Mouse (Mus musculus) thymus, postnatal 25 days (tissue): ENCODE data around the gene Ipo9.

Experiments used
- DNase-seq: peaks from one replicate; pipeline ENCODE4 v3.0.0; 2022

The Ipo9 gene

DNA sequence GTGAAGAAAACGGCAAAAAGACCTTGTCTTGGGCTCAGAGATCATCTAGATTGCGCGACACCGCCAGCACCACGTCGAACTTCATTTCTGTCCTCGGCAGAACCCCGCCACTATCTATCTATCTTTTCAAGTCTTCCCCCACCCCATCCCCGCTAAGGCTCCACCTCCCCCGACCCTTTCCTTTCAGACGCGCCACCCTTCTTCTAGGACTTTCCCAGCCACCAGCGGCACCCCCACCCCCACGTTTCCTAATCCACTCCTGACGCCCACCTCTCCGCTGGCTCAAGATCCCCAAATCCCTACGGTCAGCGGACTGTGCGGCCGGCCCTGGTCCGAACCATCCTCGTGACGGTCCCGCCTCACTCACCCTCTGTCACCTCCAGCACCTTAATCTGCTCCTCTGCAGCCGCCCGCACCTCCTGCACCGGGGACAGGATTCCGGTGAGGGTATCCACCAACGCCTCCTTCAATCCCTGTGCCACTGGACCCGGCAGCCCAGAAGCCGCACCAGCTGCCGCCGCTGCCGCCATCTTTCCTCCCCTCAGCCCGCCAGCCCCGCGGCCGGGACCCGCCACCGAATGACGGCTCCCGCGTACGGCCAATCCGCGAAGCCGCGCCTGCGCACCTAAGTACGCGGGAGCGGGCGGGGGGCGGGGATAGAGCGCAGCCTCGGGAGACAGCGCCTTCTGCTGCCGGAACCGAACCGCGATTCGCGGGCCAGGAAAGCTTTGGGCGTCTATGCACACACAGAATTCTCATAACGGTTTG, at the start of gene Ipo9:
Gene Ipo9 (minus strand): TSS at position 599 of the 768 bp plus-strand sequence.
- peak; percentile 90 for DNase-seq

GRCm38 (mm10) chr1:135475571-135475895, 45.2 kb upstream of the Ipo9 start:
- DNase-seq, result no peak

GRCm38 (mm10) chr1:135474861-135475570, 44.7 kb upstream of the Ipo9 start:
- no peak for DNase-seq

GRCm38 (mm10) chr1:135472536-135472935, 42.2 kb upstream of the Ipo9 start:
- no peak for DNase-seq

- DNase-seq, result no peak
Observed at GRCm38 (mm10) chr1:135471742-135472141, 41.4 kb upstream of the Ipo9 start.

- DNase-seq, result no peak
Observed at GRCm38 (mm10) chr1:135470546-135470945, 40.2 kb upstream of the Ipo9 start.

- no peak for DNase-seq
Observed at GRCm38 (mm10) chr1:135467462-135467861, 37.2 kb upstream of the Ipo9 start.

DNA sequence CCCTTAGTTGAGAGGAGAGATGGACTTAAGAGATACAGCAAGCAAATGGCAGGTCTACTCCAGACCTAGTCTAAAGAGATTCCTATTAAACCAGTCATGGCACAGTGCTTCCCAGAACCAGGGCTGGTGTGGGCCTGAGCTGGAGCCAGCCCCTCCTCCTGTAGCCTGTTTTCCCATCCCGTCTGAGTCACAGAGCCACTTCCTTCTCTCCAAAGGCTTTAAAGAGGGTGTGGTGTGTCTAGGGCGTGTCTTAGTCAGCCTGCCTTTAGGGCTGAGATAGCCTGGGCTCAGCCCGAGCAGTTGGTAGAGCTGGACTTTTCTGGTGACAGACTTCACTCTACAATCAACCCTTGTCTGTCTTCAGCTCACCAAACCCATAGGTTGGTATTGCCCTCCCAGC, 36.6 kb upstream of the Ipo9 start:
- no peak for DNase-seq

DNA sequence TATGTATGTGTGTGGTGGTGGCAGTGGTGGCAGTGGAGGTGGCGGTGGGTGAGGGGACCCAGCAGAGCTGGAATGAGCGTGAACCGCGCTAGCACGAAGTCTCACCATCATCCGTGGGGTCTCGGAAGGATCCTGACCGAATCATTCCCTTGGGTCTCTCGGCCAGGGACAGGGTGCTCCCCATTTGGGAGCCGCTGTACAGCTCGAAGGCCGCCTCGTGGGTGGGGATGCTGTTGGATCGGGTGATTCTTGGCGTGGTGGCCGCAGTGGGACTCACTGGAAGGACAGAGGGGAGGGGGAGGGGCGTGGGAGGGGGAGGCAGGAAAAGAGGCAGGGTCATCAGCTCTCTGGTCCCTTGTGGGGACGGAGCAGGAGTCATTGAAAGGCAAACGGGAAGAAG, 35.4 kb upstream of the Ipo9 start:
- no peak for DNase-seq

GRCm38 (mm10) chr1:135462736-135463135, 32.4 kb upstream of the Ipo9 start:
- no peak for DNase-seq

DNA sequence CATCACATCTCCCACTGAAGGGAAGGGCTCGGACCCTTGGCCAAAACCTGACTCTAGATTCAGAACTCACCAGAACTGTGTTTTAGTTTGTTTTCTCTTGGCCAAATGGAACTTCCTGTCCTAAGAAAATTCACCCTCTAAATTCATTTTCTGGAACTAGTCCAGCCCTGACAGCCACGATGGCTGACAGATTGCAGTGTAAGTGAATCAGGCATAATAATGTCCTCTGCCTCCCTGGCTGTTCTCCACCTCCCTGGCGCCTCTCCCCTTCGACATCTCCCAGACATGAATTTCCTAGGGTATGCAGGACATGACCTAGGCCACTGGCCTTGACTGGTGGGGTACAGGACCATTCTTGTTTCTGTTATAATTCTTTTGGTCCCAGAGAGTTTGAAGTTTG, 32.0 kb upstream of the Ipo9 start:
- no peak for DNase-seq

DNA sequence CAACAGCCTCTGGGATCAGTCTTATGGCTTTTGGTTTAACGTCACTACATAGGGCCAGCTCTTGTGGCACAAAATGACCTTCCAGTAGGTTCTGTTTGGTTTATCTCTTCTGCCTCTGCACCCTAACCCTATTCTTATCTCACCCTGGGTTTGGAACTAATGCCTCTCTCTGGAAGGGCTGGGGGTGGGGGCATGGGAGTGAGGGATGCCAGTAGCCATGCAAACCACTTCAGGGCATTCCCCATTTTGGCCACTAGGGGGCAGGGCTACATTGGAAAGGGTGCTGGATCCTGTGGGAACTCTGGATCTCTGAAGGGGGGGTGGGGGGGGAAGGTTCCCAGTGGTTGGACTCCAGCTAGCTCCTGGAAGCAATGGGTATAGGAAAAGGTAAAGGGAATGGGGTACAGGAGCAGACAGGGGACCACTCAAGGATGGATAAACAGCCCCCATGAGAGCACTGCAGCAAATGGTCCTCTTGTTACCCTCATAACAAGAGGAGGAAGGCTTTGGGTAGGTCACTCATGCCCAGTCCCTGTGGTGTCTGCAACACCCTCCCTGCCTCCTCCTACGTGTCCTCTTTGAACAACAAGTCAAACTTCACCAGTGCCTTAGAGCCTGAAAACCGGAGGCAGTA, 30.9 kb upstream of the Ipo9 start:
- peak; percentile 23 for DNase-seq

GRCm38 (mm10) chr1:135460521-135460920, 30.2 kb upstream of the Ipo9 start:
- no peak for DNase-seq

DNA sequence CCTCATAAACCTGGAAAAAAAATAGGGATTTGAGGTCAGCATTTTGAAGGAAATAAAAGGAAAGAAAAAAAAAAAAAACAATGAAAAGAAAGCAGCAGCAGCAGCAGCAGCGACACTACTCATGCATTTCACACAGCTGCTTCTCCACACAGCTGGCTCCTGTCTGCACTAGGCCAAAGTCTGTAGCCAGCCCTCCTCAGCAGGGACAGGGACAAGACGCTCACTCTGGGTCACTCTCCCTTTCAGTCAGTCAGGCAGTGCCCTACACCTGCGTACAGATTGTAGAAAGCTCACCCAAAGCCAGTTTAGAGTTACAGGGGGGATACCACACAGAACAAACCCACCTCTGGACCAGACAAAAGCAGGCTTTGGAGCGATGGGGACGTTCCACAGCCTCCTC, 27.6 kb upstream of the Ipo9 start:
- no peak for DNase-seq

DNA sequence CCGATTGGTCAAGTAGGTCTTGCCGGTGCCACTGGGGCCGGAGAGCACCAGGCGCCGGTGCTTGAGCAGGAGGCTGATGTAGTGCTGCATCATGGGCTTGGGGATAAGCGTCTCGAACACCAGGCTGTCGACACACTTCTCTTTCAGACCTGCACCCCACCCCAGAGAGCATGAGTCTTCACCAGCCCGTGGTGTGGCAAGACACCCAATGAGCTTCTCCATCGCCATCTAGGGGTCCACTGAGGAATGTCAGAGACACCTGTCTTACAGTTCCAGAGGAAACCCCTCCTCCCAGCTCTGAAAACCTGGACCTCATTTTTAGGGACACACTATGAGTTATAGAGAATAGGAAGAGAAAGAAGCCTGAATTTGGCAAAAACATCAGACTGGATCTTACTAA, 22.0 kb upstream of the Ipo9 start:
- DNase-seq, result peak; percentile 48

DNA sequence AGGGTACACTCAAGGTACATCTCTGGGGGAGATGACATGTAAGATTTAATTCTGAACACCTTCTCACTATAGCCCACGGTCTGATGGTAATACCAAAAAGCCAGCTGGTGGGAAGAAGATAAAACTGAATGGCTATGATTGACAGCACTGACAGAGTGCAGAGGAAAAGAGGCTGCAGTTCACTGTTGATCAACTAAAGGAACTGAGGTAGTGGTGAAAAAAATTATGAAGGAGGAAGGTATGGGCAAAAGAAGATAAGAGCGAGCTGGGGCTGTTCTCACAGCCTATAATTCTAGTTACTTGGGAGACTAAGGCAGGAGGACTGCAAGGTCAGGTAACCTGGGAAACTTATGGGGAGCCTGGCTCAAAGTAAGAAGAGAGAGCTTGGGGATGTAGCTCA, 21.1 kb upstream of the Ipo9 start:
- no peak for DNase-seq

DNA sequence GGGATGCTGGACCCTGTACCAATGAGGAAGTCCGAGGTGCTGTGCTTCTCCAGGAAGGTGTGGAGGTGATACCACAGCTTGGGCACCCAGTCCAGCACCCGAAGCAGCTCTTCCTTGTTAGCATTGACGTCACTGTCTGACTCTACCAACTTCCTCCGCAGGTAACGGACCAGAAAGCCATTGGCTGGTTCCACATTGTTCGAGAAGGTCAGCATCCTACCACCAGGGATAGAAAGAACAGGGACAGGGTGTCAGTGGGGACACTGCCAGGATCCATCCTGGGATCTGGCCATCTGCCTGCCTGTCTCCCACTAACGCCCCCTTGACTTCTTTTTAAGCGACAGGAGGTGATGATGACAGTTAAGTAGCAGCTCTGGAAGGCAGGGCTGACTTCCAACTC, 19.6 kb upstream of the Ipo9 start:
- DNase-seq, result no peak

- DNase-seq, result no peak
Observed at GRCm38 (mm10) chr1:135448940-135449339, 18.6 kb upstream of the Ipo9 start.

- DNase-seq, result no peak
Observed at GRCm38 (mm10) chr1:135443506-135443905, 13.2 kb upstream of the Ipo9 start.

DNA sequence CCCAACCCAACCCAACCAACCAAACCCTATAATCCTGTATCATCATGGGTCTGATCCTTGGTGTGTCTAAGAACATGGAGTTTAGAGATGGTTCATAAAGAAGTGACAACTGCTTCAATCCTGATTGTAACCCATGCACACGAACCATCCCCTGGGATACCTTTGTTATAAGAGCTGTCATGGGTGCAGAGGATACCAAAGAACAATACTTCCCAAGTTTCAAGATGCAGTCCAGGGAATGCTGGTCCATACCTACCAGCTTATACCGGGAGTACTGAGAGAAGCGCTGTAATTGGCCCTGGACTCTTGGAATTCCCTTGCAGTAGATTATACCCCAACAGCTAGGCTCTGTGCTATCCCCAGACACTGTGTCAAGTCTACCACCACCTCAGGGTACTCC, 11.6 kb upstream of the Ipo9 start:
- no peak for DNase-seq

GRCm38 (mm10) chr1:135440986-135441385, 10.7 kb upstream of the Ipo9 start:
- no peak for DNase-seq

DNA sequence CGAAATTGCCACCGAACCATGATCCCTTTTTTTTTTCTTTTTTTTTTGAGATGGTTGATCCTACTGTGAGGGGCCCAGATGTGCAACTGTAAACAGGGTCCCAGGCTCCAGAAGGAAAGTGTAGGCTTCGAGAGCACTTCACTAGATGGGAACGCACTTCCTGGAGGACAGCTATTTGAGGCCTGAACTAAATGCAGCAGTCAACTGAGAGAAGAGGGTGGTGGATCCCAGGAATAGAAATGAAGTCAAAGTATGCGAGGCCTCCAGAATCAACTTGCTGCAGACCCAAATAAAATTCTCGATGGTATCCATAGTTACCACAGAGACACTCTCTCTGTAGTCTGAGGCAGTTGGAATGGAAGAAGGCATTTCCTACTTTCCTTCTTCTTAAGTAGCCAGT, 8.5 kb upstream of the Ipo9 start:
- DNase-seq, result no peak

DNA sequence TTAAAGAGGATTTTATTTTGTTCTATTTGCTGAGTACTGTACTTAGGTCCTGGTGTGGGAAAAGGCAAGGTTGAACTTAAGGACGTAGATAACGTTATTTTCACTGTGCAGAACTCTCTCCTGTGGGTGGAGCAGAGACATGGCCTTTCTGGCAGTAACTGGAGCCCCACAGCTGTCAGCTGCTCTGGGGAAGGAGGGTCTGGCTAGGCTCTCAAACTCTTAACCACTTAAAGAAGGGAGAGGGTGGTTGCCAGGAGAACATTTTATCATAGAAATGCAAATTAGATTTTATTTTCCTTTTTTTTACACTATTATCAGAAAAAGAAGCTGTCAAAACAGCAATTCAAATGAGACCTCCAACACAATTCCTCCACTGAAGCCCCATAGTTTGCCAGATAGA, 5.5 kb upstream of the Ipo9 start:
- DNase-seq, result no peak

GRCm38 (mm10) chr1:135430669-135431017, 344 bp upstream of the Ipo9 start:
- DNase-seq, result no peak
